Mouse (Mus musculus): Measurements from ENCODE around the gene Btbd9.
A peak's percentile ranks its signal among the peaks of the same experiment; 100 is the strongest.

Gene Btbd9

DNA sequence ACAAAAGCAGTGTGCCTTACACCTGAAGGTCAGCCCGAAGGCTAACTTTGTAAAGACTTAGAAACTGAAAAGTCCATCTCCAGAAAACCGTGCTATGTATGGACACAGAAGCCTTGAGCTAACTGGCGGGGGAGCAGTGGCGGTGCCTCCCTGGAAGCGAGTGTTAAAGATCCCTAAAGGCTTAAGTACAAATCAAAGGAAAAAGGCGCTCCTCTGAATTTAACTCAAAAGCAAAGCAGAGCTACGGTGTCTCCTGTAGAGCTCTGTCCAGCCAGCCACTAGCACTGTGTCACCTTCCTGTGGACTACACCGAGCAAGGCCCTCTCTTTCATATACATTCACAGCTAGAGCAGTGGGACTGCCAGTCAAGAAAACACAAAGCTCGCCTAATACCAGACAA is 98.1 kb downstream of the Btbd9 start:
- DNase-seq, result no peak

- DNase-seq, result no peak
These were observed 101.7 kb downstream of the Btbd9 start for GRCm38 (mm10) chr17:30474561-30474960.

DNA sequence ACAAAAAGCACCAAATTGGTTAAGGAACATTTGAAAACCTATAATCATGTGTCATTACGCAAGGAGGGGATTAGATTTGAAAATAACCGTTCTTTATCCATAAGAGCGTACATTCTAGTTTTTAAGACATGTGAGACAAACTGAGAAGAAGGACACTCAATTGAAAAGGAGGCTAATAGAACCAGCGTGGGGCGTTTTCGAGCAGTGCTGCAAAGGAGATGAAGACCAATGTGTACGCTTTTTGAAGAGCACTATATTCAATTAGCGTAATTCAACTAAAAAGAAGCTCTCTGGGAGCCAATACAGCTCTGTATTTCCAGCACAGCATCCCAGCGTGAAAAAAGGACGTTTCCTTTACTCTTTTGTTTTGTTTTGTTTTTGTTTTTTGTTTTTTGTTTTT is 103.5 kb downstream of the Btbd9 start:
- no peak for DNase-seq

DNA sequence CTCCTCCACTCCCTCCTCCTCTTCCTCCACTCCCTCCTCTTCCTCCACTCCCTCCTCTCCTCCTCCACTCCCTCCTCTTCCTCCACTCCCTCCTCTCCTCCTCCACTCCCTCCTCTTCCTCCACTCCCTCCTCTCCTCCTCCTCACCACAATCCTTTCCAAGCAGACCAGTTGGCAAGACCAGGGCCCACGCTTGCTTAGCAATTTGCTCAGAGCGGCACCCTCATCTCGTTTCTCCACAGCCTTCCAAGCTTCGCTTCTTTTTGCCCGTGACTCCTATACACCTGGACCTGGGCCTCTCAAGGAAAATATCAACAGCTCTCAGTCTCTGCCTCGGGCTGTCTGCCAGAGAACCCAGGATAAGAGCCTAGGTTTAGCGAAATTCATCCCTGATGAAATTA is 104.8 kb downstream of the Btbd9 start:
- DNase-seq, result no peak

- no peak for DNase-seq
These were observed 105.5 kb downstream of the Btbd9 start for GRCm38 (mm10) chr17:30470790-30471189.

DNA sequence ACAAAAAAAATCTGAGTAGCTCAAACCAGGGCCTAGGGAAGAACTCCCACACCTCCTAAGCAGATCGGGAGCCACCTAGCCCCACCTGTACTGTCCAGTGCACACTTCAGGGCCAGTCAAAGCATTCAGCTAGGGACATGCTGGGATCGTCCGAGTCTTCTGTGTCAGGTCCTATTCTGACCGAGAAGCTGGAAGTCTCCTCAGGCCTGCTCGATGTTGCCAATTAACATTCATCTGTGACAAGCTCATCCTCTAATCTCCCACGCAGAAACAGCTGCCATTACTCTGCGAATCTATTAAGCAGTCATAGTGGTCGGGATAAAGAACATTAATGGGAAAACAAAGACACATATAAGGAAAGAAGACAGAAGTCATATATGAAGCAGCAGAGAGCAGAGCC is 106.0 kb downstream of the Btbd9 start:
- no peak for DNase-seq

DNA sequence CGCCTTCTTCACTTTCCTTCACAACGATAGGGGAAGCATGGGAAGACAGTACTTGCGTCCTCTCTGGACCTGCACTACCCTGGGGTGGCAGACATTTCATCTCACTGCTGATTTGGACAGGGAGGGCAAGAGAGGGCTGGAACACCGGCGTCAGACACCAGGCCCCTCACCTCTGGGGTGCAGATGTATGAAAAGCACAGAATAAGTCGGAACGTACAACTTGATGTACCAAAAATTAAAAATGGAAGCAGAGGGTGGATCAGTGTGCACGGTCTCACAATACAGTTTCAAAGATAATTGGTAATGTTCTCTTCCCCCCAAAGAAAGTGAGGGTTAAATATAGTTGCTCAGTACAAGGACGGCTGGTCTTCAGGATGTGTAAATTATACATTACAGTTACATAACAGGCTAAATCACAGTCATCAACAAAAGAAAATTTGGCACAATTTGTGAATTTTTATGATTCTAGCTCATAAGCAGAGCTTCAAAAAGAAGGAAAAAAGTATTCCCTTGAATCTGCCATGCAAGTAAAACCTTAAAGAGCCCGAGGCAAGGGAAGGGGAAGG is 106.7 kb downstream of the Btbd9 start:
- DNase-seq, result no peak

- no peak for DNase-seq
These were observed 107.9 kb downstream of the Btbd9 start for GRCm38 (mm10) chr17:30468368-30468767.

DNA sequence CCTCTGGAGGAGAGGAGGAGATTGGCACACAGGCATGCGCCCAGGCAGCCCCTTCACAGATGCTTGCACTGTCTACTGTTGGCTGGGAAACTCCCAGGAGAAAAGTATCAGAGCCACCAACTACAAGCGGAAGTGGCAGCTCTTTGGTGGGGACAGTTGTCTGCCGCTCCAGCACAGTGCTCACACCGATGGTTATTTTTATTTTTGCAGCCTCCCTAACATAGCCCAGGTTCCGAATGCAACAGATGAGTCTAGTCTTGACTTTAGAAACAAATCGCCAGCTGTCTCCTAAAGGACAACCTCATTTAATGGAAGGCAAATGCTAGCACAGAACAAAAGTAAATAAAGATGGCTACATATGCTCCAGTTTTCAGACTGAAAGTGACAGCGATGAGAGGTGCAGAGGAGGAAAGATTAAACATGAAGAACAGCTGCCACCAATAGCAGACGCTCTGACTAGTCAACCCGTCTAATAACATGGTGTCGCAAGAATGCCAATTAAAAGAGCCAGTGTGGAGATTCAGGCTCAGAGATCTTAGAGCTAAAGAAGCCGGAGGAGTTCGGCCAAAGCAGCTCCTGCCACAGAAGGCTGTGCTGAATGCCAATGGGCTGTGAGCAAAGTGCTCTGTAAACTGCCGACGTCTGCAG is 108.6 kb downstream of the Btbd9 start:
- DNase-seq, result peak in 1 of 2 experiments; percentile 21

- no peak for DNase-seq
These were observed 111.1 kb downstream of the Btbd9 start for GRCm38 (mm10) chr17:30465060-30465762.

DNA sequence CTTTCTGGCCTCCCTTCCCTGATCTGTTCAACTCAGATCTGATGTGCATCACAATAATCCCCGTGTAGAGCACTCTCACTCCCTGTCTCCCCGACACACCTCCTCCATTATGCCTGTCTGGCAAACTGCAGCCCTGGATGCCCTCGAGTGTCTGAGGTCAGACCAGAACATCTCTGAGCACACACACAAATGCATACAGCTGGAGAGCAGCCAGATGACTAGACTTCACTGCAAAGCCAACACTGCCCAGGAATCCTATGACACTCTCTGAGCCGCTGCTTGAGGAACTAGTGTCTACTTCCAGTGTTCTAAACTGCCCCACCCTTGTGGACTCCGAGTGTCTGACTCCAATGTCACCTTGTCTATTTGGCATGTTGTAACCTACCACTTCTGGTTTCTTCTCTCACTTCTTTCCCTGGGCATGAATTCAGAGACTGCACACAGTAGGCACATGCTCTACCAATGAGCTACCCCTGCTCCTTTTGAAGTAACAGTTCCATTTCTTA is 112.0 kb downstream of the Btbd9 start:
- DNase-seq, result no peak

GRCm38 (mm10) chr17:30460727-30461349 is 115.5 kb downstream of the Btbd9 start:
- DNase-seq, result no peak

DNA sequence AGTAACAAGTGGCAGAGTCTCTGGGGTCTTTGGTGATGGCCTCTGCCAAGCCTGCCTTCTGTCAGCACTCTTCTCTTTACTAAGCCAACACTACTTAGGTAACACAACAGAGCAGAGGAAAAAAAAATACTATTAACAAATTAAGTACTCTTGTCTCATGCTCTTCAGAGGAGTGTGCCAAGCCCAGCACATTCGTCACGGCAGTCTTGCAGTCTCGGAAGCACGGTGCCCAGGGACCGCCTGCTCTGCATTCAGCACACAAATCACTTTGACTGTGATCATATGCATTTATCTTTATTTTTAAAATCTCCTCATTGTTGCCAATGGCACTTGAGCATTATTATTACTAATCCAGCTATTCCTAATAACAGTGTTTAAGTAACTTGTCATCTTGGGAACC is 116.6 kb downstream of the Btbd9 start:
- DNase-seq, result no peak

DNA sequence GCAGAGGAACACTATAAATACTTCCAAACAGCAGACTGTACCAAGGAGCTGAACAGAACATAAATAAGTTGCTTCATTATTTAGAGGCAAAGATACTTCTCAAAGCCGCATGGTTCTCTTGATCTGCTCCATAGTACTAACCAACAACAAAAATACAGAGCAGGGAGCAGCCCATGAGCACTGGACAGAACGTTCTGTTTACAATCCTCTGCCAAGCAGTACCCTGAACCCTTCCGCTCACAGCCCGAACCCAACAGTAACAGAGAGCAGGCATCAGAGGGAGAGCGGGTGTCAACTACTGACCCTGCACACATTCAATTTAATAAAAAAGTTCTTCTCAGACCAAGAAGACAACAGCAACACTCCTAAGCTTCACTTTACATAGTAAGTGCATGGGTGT is 117.4 kb downstream of the Btbd9 start:
- no peak for DNase-seq

GRCm38 (mm10) chr17:30458301-30458700 is 118.0 kb downstream of the Btbd9 start:
- no peak for DNase-seq

- DNase-seq, result no peak
These were observed 118.8 kb downstream of the Btbd9 start for GRCm38 (mm10) chr17:30457486-30457885.

DNA sequence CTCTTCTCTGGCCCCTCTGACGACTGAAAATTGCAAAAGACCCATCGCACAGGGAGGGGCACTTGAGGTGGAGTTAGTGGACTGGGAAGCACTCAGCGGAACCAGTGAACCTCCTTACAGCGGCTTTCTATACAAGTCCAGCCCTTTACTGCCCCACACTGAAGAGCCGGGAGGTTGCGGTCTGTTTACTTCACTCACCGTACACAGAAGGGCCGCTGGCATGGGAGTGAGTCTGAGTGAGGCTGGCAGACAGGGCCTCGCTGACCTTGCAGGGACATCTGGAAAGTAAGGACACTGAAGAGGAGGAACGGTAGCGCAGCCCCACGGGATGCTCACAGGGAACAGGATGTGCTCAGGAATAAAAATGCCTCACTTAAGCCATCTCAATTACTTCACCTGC is 120.0 kb downstream of the Btbd9 start:
- no peak for DNase-seq

- DNase-seq, result peak; percentile 81
These were observed 121.4 kb downstream of the Btbd9 start for GRCm38 (mm10) chr17:30454862-30455243.

- DNase-seq, result no peak
These were observed 122.0 kb downstream of the Btbd9 start for GRCm38 (mm10) chr17:30454155-30454861.

DNA sequence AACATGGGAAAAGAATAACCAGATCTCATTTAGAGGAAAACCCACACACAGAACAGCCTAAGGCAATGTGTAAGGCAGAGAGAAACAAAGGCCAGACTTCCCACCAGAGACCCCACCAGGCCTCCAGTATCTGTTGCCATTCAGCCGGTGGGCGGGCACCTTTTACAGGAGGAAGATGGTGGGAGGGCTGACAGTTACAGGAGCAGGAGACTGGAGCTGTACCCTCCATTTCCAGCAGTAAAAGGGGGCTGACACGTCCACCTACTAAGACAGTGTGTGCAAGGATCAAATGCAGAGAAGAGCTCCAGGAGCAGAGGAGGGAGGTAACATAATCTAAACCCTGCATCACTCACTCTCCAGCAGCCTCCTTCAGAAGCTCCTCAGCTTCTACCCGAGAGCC is 123.0 kb downstream of the Btbd9 start:
- no peak for DNase-seq

DNA sequence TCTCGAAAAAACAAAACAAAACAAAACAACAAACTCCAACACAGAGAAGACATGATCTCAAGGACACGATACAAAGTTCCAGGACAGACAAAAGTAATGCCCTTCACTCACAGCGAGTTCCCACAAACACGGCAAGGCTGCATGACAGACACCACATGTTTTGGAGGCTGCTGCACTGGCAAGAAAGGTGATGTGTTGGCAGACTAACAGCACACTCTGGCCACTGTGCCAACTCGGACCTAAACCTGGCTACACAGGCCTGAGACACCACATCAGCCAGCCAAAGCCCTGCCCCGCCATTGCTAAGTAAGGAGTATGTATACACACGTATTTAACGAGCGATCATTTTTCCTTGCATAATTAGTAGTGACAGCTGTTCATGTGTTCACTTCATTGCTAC is 123.9 kb downstream of the Btbd9 start:
- DNase-seq, result no peak

- no peak for DNase-seq
These were observed 127.7 kb downstream of the Btbd9 start for GRCm38 (mm10) chr17:30448562-30448961.

- no peak for DNase-seq
These were observed 130.4 kb downstream of the Btbd9 start for GRCm38 (mm10) chr17:30445805-30446441.
